10 mouse cellular contexts compared by ENCODE assay signal in the genomic region with DNA sequence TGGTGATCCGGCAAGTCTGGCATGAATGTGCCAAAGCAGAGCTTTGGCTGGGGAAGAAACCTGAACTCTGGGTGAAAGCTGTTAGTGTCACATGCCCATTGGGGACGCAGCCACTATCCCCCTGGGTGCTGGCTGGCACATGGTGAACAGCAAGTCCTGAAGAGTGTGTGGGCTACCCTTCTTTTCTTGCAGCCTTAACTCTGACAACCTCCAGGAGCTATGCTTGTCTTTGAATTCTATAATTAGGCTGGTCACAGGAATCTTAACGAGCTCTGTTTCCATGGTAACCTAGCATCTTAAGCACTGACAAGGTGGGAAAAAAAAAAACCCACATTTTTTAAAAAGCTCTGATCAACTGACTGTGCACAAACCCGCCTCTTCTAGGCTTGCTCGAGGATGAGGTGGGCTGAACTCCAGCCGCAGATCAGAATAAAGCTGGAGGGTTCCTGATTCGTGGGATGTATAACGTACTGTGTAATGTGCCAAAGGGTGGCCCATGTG. TPM values are rescaled to one million over a fixed set of nuclear protein-coding genes. Genes with fewer than 3 reads are reported as not detected.
DNase-seq lines count a peak whose midpoint lies in the region; ATAC-seq and TF ChIP-seq lines count a peak whose summit lies in the region.
"Had no signal": no experiment of that assay in that cellular context is flagged by ENCODE, and none has a peak within 500 bp of the region (broad histone marks: within the 10 kb centered on the region; RNA-seq: fewer than 3 reads in every experiment).

No protein-coding gene starts in this region.

- H3K36me3 ChIP-seq in neural tube, embryonic 13.5 days = no peaks in the 10 kb centered on the region
- no peaks in the 10 kb centered on the region for H3K36me3 ChIP-seq in stomach, postnatal 0 days (ENCODE audit: control insufficient read depth, insufficient read depth, low read length)

- no peak for ATAC-seq in neural tube, embryonic 13.5 days (ENCODE audit: low read depth)
- no peak for ATAC-seq in stomach, postnatal 0 days (ENCODE audit: low FRiP score, low TSS enrichment)

- H3K4me3 ChIP-seq in neural tube, embryonic 13.5 days = no peak overlapping the region
- no peak overlapping the region for H3K4me3 ChIP-seq in stomach, postnatal 0 days (ENCODE audit: low read depth, low read length)

- WGBS in neural tube, embryonic 13.5 days = 52% methylated on average over 8 of the region's 8 CpGs
- WGBS in stomach, postnatal 0 days = 70% methylated on average over 8 of the region's 8 CpGs

- no peak for TF ChIP-seq EP300 in stomach, postnatal 0 days (optimal IDR thresholded peaks at IDR 0.05)

- peak overlapping the region; percentile 39 for H3K9ac ChIP-seq in neural tube, embryonic 13.5 days
- H3K9ac ChIP-seq in stomach, postnatal 0 days (ENCODE audit: low read length) = no peak overlapping the region

- no peaks in the 10 kb centered on the region for H3K27me3 ChIP-seq in neural tube, embryonic 13.5 days
- H3K27me3 ChIP-seq in stomach, postnatal 0 days (ENCODE audit: control insufficient read depth, insufficient read depth, low read length) = no peaks in the 10 kb centered on the region

- H3K9me3 ChIP-seq in neural tube, embryonic 13.5 days = no peaks in the 10 kb centered on the region
- no peaks in the 10 kb centered on the region for H3K9me3 ChIP-seq in stomach, postnatal 0 days (ENCODE audit: control insufficient read depth, low read length)

- no peak for DNase-seq in neural tube, embryonic 10.5 days (ENCODE audit: extremely low spot score, low spot score)
- DNase-seq in forelimb bud, embryonic 11.5 days (ENCODE audit: low read depth, low spot score) = peak; percentile 47
- DNase-seq in left cerebral cortex, postnatal 4 days = peak; percentile 44
- no peak for DNase-seq in stomach, postnatal 0 days (ENCODE audit: low spot score)
- no peak for DNase-seq in heart, postnatal 36 days
- DNase-seq in kidney, adult 8-10 months = no peak
- DNase-seq: gastrocnemius, postnatal 10 days; heart, postnatal 14 days had no signal

- TF ChIP-seq CTCF in stomach, postnatal 0 days (IDR thresholded peaks at IDR 0.05; ENCODE audit: low read depth) = no peak

- intact Hi-C loops in left cerebral cortex, postnatal 4 days (cut with DNase I) = loop anchor here (5.0 kb wide), 1 partner anchor 53 kb away; no protein-coding TSS in a partner anchor
- intact Hi-C loops in heart, postnatal 36 days (cut with DNase I) = loop anchor here (5.0 kb wide), 1 partner anchor 53 kb away; no protein-coding TSS in a partner anchor

- H3K4me2 ChIP-seq in neural tube, embryonic 13.5 days = no peak overlapping the region
- no peak overlapping the region for H3K4me2 ChIP-seq in stomach, postnatal 0 days (replicated peaks; ENCODE audit: low read depth)

- peaks cover 47% of the 10 kb centered on the region for H3K4me1 ChIP-seq in neural tube, embryonic 13.5 days (replicated peaks)
- no peaks in the 10 kb centered on the region for H3K4me1 ChIP-seq in stomach, postnatal 0 days (replicated peaks; ENCODE audit: control insufficient read depth, insufficient read depth)

- H3K27ac ChIP-seq in neural tube, embryonic 13.5 days (replicated peaks) = peak overlapping the region; percentile 57
- H3K27ac ChIP-seq in stomach, postnatal 0 days (replicated peaks) = no peak overlapping the region
- H3K27ac ChIP-seq: macrophage had no signal

RNA-seq across cellular contexts. Expression of a gene that starts 55.6 kb away (rescaled TPM):
- polyA plus RNA-seq in neural tube, embryonic 13.5 days (2015; fragmentation: Nextera tagmentation; extraction: Ambion mirVana) = 60.3 and 62.3 TPM in 2 replicates
- 100 to 1,000 TPM; 131 to 136 TPM for total RNA-seq in left cerebral cortex, postnatal 4 days (2021)
- polyA plus RNA-seq in stomach, postnatal 0 days (2015; fragmentation: Nextera tagmentation; extraction: Ambion mirVana) = 11.3 and 13.3 TPM in 2 replicates
- 1 to 10 TPM; 1.7 to 2.8 TPM for total RNA-seq in heart, postnatal 36 days (2021)
- polyA plus RNA-seq: macrophage had no signal

RNA-seq across cellular contexts. Expression of a gene that starts 56.0 kb away (rescaled TPM):
- 76.3 and 84.2 TPM in 2 replicates for polyA plus RNA-seq in neural tube, embryonic 13.5 days (2015; fragmentation: Nextera tagmentation; extraction: Ambion mirVana)
- total RNA-seq in left cerebral cortex, postnatal 4 days (2021) = 10 to 100 TPM; 32.1 to 33.0 TPM
- polyA plus RNA-seq in stomach, postnatal 0 days (2015; fragmentation: Nextera tagmentation; extraction: Ambion mirVana) = 43.5 and 46.3 TPM in 2 replicates
- total RNA-seq in heart, postnatal 36 days (2021) = 10 to 100 TPM; 14.5 to 18.3 TPM

Comparison
In these comparisons a context has a peak if more than half of its experiments do, and no peak if none do; other contexts are left out.
1. DNase-seq: peak in forelimb bud, embryonic 11.5 days (single experiment) and left cerebral cortex, postnatal 4 days (single experiment); none in neural tube, embryonic 10.5 days (single experiment), stomach, postnatal 0 days (single experiment), heart, postnatal 36 days (0 of 2) and kidney, adult 8-10 months (0 of 2).
2. RNA of a gene that starts 55.6 kb away (total RNA-seq): 131 to 136 TPM in left cerebral cortex, postnatal 4 days; 1.7 to 2.8 TPM in heart, postnatal 36 days; every median in the first group is over 10 times any median in the second.